Mouse (Mus musculus) ovary, postnatal 10 days (tissue): ENCODE results near the gene Rnf181.

ENCODE experiments used
- DNase-seq: peaks from one replicate; pipeline ENCODE4 v3.0.0; 2022; ENCODE audit warnings: low spot score

The Rnf181 gene

DNA sequence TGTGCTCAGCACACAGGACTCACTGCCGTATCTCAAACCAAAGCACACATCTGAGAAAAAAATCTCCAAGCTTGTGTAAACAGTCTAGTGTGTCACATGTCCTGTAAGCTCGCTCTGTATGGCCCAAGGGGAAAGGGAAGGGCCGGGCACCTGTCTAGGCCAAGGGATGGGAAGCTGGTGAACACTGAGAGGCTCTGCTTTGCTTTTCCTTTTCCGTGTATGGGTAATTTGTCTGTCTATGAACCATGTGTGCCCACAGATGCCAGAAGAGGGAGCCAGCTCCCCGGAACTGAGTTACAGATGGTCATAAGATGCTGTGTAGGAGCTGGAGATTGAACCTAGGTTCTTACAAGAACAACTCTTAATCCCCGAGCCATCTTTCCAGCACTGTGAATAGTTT is 40.5 kb downstream of the Rnf181 start:
- DNase-seq: no peak

DNA sequence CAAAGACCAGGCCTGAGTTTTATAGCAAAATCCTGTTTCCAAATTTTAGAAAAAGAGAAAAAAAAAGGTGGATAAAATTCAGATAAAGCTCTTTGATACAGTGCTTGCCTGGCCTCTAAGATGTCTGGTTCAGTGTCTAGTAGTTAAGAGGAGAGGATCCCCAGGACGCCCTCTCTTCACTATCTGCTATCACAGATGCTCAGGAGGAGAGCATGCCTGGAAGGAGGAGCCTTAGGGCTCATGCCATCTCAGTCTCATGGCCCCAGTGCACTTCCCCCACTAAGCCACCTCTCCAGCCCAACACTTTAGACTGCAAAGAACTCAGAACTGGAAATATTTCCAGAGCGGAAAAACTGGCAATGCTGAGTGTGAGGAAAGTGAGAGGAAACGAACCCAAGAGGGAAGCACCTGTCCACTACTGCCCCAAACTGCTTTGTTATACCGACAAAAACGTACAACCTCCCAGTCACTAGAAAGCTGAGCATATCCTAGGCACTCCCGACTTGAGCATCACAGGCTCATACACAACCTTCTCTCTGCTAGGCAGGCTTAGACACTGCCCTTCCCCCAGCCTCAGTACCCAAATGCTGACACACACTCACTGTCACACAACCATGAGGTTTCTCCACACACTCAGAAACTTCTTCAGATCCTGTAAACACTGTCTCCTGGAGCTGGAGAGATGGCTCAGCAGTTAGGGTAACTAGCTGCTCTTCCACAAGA is 42.8 kb downstream of the Rnf181 start:
- DNase-seq: no peak

DNA sequence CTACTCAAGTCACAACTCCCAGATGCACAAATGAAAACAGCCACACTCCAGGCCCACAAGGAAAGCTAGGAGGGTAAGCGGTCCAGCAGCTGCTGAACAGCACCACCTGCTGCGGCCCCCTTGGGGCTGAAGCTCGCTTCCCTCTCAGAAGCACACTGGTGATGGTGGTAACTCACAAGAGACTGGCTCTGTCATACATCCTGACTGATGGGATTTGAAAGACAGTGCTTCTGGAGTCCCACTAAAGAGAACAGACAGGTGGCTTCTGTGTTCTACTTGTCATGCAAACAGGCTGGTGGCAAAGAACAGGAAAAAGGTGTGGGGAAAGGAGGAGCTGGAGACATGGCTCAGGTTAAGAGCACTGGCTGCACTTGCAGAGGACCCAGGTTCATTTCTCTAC is 43.8 kb downstream of the Rnf181 start:
- no peak for DNase-seq

DNA sequence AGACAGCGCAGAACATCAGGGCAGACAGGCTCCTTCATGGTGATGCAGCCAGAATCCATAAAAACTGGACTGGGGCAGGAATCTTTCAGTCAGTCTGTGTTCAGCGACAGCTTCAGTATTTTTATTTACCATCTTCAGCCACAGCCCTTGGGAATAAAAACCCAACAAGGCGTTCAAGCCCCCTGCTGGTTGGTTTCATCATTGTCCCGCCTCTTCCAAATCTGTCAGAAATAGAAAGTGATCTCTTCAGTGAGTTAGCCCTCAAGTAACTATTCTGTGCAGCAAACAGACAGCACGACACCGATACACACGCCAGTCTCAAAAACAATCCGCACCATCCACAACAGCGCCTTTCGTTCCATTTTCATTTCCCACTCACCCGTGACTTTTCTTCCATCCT is 47.7 kb downstream of the Rnf181 start:
- DNase-seq: no peak

DNA sequence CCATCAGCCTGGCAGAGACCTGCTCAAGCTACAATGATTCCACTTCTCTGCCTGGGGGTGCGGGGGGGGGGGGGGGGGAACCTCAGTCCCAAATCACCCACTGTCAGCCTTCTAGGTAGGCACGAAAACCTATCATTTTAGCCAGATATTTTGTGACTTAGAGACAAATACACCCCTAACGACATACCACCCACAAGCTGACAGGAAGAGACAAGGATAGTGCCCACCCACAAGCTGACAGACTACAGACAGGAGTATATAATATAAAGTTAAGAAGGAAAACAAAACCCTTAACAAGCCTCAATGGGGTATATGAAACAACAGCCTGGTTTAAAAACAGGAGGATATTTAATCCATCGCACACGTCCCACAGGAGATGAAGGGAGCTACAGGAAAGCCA is 48.3 kb downstream of the Rnf181 start:
- DNase-seq: no peak

DNA sequence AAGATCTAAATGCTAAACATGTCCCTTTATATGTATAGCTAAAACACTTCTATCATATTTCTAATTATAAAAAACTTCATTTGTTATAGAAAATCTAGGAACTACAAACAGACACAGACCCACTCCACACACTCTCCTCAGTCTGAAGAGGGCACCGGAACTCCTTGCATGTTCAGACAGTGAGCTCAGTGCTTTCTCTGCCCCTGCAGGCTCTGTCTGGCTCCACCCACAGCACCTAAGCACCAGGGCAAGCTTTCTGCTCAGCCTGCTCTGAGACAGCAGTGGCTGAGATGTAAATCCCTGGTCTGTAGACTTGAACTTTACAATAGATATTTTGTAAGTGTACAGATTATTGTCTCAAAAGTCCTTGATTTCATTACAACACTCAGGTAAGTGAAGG is 50.7 kb downstream of the Rnf181 start:
- DNase-seq: no peak

DNA sequence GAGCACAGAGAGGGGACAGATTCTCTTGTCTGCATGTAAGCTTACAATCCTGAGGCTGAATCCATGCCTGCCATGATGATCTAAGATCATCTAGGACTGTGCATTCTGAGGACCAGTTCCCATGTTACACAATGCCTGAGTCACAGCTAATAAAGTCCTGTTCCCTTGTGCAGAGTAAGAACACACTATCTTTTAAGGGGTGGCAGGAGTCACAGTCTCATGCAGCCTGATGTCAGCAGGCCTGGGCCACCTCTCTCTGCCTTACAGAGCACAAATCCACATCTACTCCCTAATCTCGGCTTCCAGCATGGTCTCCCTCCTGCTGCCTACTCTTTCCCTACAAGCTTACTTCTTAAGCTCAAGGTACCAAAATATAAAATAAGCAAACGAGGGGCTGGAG is 51.4 kb downstream of the Rnf181 start:
- no peak for DNase-seq

DNA sequence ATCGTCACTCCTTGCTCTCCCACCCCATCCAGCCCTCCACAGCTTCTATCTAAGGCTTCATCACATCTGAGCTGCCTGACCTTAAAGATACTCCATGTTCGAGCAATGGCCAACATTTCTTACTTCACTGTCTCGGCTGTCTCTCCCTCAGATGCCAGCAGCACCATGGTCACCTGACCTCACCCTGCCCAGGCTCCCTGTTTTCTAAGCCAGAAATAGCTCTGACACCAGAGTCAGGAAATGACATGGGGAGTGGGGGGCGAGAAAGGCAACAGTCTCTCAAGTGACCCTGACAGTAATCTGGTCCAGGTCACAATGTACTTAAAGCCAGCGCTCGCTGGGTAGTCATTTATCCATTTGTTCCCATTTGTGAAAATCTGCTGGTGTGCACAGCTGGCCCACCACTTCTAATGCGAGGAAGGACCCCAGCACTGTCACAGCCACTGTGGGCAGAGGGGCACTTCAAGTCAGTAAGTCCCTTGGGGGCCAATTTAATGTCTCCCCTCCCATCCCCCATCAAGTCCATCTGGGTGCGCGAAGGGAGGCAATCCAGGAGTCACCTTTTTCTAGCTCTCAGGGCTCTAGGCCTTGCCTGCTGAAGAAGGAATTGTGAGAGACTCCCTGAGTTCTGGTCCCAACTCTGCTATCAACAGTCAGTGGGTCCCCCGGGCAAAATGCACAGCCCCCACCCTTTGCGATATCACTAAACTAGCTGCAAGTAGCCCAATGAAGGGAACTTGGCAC is 53.5 kb downstream of the Rnf181 start:
- DNase-seq: no peak

DNA sequence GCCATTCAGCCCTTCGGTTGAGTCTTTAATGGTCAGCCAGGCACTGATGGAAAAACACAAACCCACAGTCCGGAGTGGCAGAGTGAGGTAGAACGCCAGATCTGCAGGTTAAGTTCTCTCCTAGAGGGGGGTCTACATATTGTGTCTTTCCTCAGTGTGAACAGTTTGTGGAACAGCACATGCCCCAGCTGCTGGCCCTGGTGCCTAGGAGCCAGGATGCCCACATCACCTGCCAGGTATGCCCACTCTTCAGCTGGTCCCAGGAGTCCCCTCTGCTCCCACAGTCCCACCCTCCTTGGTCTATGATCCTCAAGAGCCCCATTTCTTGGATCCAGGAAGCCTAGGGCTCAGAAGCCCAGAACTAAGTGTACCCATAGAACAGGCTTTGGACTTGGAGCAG is 54.6 kb downstream of the Rnf181 start:
- DNase-seq: no peak
